Mouse (Mus musculus) thymus, adult 2 months (tissue): ENCODE results near the gene Snx8.

Source experiments
- CTCF ChIP-seq: fragments of 200-500 bp; IDR thresholded peaks from 2 replicates; pipeline ENCODE4 v1.5.1; 2012; ENCODE audit warnings: mild to moderate bottlenecking, control low read depth, low read length, moderate library complexity, borderline replicate concordance; ENCODE audit not compliant: control insufficient read depth, poor library complexity, insufficient read depth; ENCODE audit errors: extremely low read depth
- POLR2A ChIP-seq: fragments of 200-500 bp; IDR thresholded peaks from 2 replicates; pipeline ENCODE4 v1.6.1; 2012; ENCODE audit warnings: mild to moderate bottlenecking, low read length, control low read depth, moderate library complexity; ENCODE audit not compliant: control insufficient read depth, poor library complexity, insufficient read depth; ENCODE audit errors: extremely low read depth

- TF ChIP-seq CTCF: no peak
- TF ChIP-seq POLR2A: no peak
These were observed 50.3 kb downstream of the Snx8 start for GRCm38 (mm10) chr5:140338779-140339178.
